Mouse (Mus musculus): Measurements from ENCODE around the gene Slc4a4. TPM values are rescaled to one million over a fixed set of nuclear protein-coding genes. Genes with fewer than 3 reads are reported as not detected.
A peak's percentile ranks its signal among the peaks of the same experiment; 100 is the strongest.
"Not testable (repeated sequence)": the region's sequence is repeated elsewhere in the genome, so short reads cannot be mapped to it uniquely, and the experiment has no call there.

The Slc4a4 gene
- total RNA-seq, 2 experiments from 2014 or later: 110 to 122 TPM

DNA sequence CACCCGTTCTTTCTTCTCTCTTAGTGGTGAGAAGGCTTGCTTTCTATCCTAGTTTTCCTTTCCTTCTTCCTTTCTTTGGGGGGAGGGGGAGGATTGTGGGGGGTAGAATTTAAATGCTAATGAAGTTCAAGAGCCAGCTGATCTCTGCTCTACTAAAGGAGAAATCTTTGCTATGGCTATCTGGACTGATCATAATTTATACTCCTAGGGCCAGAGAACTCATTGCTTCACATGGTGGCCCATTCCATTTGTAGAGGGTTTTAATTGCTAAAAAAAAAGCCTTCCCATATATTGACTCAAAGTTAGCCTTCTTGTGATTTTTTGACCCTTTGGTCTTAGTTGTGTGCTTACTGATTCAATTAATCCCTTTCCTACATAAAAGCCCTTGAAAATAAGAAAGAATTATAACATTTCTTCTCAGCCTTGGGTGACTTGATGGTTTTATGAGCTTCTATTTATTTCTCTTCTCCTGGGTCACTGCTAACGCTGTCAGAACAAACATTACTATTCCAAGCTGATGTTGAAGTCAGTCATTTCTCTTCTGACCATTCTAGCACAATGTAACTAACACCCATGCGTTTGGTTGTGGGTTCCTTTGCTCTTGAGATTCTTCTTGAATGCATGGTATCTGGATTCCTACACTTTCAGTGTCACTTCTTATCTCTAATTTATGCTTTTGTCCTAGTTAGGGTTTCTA is 95.6 kb downstream of the Slc4a4 start:
- DNase-seq (ENCODE audit: low spot score in 2 of 2): no peak
- intact Hi-C loops (cut with DNase I): no loop called here

DNA sequence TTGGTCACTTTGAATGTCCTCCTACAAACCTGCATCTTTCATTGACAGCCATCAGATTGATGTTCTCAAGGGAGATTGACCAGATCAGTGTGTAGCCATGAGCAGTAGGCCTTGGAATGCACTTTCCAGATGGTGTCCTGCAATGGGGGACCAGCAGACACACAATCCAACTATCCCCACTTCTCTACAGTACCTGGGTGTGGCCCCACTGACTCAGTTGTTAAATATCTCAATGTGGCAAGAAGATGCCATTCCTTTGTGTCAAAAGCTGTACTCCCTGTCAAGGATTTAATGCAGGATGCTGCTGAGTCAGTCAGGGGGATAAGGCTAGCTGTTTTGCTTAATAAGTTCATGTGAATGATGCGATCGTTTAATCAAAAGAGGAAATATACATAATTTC is 96.6 kb downstream of the Slc4a4 start:
- intact Hi-C loops (cut with DNase I): no loop called here
- no peak for DNase-seq (ENCODE audit: low spot score in 2 of 2)

- no peak for DNase-seq (ENCODE audit: low spot score in 2 of 2)
- intact Hi-C loops (cut with DNase I): no loop called here
Measured at GRCm38 (mm10) chr5:88983652-88984051, 97.0 kb downstream of the Slc4a4 start.

DNA sequence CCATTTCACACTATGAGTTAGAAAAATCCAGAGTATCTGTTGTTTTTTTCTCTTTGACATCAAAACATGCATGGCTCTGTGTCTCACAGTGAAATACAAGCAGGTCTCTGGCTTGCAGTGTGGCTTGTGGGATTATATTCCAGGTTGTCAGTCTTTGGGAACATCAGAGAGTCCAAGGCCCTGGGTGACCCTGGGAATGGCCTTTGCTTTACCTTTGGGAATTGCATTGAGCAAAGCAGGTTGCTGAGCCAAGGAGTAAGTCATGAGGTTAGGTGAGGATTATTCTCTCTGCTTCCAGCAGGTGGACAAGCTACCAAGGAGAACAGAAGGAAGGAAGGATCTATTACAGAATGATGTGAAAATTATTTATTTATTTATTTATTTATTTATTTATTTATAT is 102.4 kb downstream of the Slc4a4 start:
- intact Hi-C loops (cut with DNase I): no loop called here

GRCm38 (mm10) chr5:88990196-88990747 is 103.7 kb downstream of the Slc4a4 start:
- no peak for DNase-seq (ENCODE audit: low spot score in 2 of 2)
- intact Hi-C loops (cut with DNase I): no loop called here

More for the DNA sequence above, 102.4 kb downstream of the Slc4a4 start:
- DNase-seq (ENCODE audit: low spot score in 2 of 2): no peak

GRCm38 (mm10) chr5:88991309-88991708 is 104.7 kb downstream of the Slc4a4 start:
- DNase-seq (ENCODE audit: low spot score in 2 of 2); intact Hi-C loops (cut with DNase I): not testable (repeated sequence)

- intact Hi-C loops (cut with DNase I): no loop called here
- DNase-seq (ENCODE audit: low spot score in 2 of 2): peak; percentile 56 to 60
Measured at GRCm38 (mm10) chr5:88994533-88994932, 107.9 kb downstream of the Slc4a4 start.

- intact Hi-C loops (cut with DNase I): no loop called here
- no peak for DNase-seq (ENCODE audit: low spot score in 2 of 2)
Measured at GRCm38 (mm10) chr5:88996246-88996645, 109.6 kb downstream of the Slc4a4 start.

DNA sequence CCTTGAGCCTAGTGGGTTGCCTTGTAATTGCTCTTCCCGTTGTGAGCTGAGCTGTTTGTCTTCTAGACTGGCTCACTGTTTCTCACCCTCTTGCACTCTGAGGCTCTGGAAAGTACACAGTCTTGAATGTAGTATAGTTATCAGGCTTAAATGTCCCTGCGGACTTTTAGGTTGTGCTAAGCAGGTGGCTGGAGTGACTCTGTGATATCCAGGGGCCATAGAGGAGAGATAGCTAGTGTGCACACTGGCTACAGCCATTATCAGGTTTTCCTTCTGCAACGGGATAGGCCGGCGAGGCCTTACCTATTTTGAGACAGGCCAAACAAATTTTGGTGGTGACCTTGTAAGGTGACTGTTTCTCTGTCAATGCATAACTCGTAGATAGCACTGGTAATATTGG is 110.7 kb downstream of the Slc4a4 start:
- no peak for DNase-seq (ENCODE audit: low spot score in 2 of 2)
- intact Hi-C loops (cut with DNase I): no loop called here

DNA sequence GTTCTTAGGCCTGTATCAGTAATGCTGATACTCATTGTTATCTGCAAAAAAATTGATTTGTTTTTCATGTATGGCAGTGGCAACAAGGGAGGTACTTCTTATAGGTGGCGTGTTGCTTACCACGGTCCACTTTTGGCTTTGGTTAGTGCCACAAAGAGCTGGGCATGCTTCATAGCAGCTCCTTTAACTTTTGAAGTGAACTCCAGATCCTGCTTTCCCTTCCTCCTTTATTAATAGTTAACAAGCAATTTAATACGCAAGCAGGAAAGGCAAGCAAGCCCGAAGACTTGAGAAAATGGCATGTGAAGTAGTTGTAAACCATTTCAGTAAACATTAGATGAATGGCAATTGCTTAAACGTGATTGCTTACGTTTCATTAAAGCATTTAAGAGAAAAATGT is 113.2 kb downstream of the Slc4a4 start:
- intact Hi-C loops (cut with DNase I): no loop called here
- no peak for DNase-seq (ENCODE audit: low spot score in 2 of 2)

- intact Hi-C loops (cut with DNase I): no loop called here
Measured at GRCm38 (mm10) chr5:89000598-89000997, 114.0 kb downstream of the Slc4a4 start.

GRCm38 (mm10) chr5:89010116-89010515 is 123.5 kb downstream of the Slc4a4 start:
- intact Hi-C loops (cut with DNase I): no loop called here
- no peak for DNase-seq (ENCODE audit: low spot score in 2 of 2)

More at GRCm38 (mm10) chr5:89000598-89000997, 114.0 kb downstream of the Slc4a4 start:
- DNase-seq (ENCODE audit: low spot score in 2 of 2): no peak

- intact Hi-C loops (cut with DNase I): no loop called here
- no peak for DNase-seq (ENCODE audit: low spot score in 2 of 2)
Measured at GRCm38 (mm10) chr5:89012456-89012855, 125.8 kb downstream of the Slc4a4 start.

DNA sequence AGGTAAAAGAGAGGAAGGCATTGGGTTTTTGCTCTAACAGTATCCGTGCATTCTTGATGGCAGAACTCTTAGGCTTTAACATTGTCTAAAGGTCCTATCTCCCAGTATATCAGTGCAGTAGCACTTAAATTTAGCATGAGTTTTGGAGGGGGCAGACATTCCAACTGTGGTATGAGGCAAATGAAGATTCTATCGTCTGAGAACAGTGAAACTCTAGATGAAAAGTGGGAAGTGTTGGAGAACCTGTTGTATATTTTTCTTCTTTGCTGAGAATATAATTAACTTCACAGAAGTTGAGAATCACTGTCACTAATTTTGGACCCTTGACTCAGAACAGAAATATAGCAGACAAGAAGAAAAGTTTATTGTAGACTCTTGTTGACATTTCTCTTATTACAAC is 128.2 kb downstream of the Slc4a4 start:
- intact Hi-C loops (cut with DNase I): no loop called here
- peak in 1 of 2 experiments; percentile 42 for DNase-seq (ENCODE audit: low spot score in 2 of 2)

DNA sequence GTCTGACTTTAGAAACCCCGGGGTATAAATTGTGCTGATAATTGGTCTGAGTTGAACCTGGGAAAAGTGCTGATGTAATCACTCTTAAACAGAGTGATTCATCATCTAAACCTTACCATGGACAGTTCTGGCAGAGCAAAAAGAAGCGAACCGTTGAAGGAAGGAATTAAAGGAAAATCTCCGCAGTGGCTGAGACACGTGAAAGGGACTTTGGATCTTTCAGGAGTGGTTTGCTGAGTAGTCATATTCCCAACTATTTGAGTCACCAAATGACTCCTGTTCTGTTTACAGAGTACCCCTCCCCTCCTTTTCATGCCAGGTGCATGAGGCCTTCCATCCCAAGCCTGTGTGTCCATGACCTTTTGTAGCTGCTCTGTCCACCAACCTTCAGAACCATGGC is 129.3 kb downstream of the Slc4a4 start:
- DNase-seq (ENCODE audit: low spot score in 2 of 2): no peak

DNA sequence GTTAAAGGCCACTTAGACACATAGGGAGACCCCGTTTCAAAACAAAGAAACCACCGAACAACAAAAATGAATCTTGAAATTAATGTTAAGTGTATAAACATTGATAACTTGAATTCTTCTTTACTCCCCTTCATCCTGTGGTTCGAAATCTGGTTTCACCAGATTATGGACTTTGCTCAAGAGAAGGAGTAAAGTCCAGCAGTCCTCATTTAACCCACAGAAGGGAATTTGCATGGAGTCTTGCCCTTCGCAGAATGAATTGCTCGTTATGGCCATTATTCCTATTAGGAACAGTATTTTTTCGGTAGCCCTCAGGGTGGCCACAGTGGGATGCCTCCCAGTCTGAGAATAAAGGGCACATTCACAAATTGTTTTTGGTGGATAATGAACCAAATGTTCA is 131.9 kb downstream of the Slc4a4 start:
- DNase-seq (ENCODE audit: low spot score in 2 of 2): no peak
- intact Hi-C loops (cut with DNase I): no loop called here

More for the DNA sequence above, 129.3 kb downstream of the Slc4a4 start:
- intact Hi-C loops (cut with DNase I): no loop called here

DNA sequence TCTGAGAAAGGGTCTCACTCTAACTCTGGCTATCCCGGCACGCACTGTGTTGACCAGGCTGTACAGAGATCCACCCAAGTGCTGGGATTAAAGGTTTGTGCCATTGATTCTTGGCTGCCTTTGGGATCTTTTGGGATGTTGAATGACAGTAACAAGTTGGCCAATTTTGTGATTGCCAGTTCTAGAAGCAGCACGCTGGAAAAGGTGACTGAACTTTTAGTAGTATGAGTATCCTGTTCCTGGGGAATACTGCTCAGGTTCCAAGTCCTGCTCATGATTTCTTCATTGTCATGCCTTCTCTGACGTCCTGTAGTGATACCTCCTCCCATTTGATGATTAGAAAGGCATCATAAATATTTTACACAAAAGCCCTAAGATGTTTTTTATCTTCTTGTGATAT is 137.8 kb downstream of the Slc4a4 start:
- intact Hi-C loops (cut with DNase I): no loop called here
- no peak for DNase-seq (ENCODE audit: low spot score in 2 of 2)

GRCm38 (mm10) chr5:89027518-89028085 is 141.0 kb downstream of the Slc4a4 start:
- intact Hi-C loops (cut with DNase I): no loop called here
- no peak for DNase-seq (ENCODE audit: low spot score in 2 of 2)

DNA sequence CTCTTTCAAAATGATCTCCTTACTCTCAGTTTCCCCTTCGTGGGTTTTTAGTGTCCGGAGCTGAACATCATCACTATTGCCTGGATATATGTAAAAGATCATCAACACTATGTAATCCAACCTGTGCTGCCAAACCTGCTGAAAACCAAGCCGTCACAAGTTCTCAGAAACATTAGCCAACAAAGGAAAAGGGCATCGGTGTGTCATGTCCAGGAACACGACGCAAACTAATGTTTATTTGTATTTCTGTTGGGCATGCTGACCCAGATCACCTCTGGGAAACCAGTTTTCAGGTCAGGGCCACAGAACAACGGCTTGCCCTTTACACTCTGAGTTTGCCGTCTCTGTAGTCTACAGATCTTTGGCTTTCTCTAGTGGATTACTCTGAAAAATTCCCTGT is 146.0 kb downstream of the Slc4a4 start:
- intact Hi-C loops (cut with DNase I): no loop called here
- no peak for DNase-seq (ENCODE audit: low spot score in 2 of 2)

GRCm38 (mm10) chr5:89033256-89033655 is 146.6 kb downstream of the Slc4a4 start:
- no peak for DNase-seq (ENCODE audit: low spot score in 2 of 2)
- intact Hi-C loops (cut with DNase I): no loop called here

DNA sequence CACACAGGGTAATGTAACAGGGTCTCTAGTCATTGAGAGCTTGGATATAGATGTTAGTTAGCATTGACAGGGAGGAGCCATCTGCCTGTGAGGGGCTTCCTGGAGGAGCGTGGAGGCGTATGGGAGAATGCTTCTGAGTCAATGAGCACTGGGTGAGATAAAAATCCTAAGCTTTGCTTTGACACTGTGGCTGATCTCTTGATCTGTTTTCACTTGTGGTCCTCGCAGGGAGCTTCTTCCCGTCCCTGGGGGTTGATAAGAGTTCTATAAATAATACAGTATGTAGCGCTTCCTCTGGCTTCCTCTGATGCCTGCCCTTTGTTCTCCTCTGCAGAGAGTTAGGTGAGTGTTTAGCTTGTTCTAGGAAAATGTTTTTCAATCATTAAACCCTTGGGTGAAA is 149.5 kb downstream of the Slc4a4 start:
- intact Hi-C loops (cut with DNase I): no loop called here
- DNase-seq (ENCODE audit: low spot score in 2 of 2): no peak
